Mouse (Mus musculus): Measurements from ENCODE around the gene Olfr918. TPM values are rescaled to one million over a fixed set of nuclear protein-coding genes. Genes with fewer than 3 reads are reported as not detected.
A peak's percentile ranks its signal among the peaks of the same experiment; 100 is the strongest.

Olfr918 gene
- not detected in 2 replicates for polyA plus RNA-seq (2014; fragmentation: Nextera tagmentation; extraction: Ambion mirVana)

DNA sequence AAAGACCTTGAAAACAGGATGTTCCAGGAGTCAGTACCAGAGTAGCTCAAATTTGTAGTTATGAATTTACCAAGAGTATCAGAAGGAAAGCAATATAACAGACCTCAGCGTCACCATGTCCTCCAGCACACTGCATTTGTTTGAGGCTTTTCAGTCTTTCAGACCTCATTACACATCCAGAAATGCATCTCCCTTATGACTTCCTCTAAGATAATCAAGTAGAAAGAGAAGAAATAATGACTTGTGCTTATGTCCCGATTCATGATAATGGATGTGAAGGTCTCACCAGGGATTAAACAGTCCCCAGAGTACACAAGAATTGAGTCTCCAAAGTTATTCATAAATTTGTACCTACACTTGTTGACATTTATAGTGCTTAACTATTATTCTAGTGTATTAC lies at the start of gene Olfr918:
TSS of gene Olfr918 (minus strand) at position 101 of the 400 bp plus-strand sequence.
- H3K36me3 ChIP-seq (ENCODE audit: control insufficient read depth, insufficient read depth, low read length), result no peaks in the 10 kb centered on the region
- H3K4me3 ChIP-seq (ENCODE audit: low read depth, low read length), result no peak within 1 kb of the TSS
- no peak within 1 kb of the TSS for H3K27ac ChIP-seq (replicated peaks; ENCODE audit: low read depth, low read length)
- ATAC-seq (ENCODE audit: low read depth) (no peak), DNase-seq (ENCODE audit: low spot score) (no peak)
- H3K4me1 ChIP-seq (ENCODE audit: control insufficient read depth, insufficient read depth, low read length), result no peaks in the 10 kb centered on the region
- H3K4me2 ChIP-seq (ENCODE audit: low read depth, low read length), result no peak within 1 kb of the TSS
- 80% methylated on average over 2 of the region's 2 CpGs for WGBS
- no peaks in the 10 kb centered on the region for H3K9me3 ChIP-seq (ENCODE audit: control insufficient read depth, low read length)
- H3K9ac ChIP-seq (ENCODE audit: low read depth, low read length), result no peak within 1 kb of the TSS
- no peaks in the 10 kb centered on the region for H3K27me3 ChIP-seq (replicated peaks; ENCODE audit: control insufficient read depth, insufficient read depth, low read length)

DNA sequence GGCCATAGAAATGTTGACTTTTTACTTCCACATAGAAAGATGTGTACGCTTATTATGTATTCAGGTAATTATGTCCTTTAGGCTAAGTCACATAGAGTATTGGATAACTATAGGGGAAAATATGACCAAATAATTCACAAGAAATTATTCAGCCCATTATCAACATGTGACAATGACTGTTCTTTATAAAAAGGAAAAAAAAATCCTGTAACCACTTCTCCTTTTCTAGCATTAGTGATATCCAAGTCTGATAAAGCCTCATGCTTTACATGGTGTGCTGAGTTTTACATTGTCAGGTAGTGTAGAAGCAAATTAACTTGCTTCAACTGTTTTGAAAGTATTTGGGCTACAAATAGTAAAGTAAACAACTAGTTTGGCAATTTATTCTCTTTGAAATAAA lies 49.6 kb upstream of the Olfr918 start:
- Histone ChIP-seq H3K4me1 (ENCODE audit: control insufficient read depth, insufficient read depth, low read length) (peaks cover 5% of the 10 kb centered on the region; the same call in 1 of the 2 replicates), H3K9ac (ENCODE audit: low read depth, low read length) (no peak overlapping the region), H3K27me3 (replicated peaks; ENCODE audit: control insufficient read depth, insufficient read depth, low read length) (no peaks in the 10 kb centered on the region), H3K4me2 (ENCODE audit: low read depth, low read length) (no peak overlapping the region), H3K27ac (replicated peaks; ENCODE audit: low read depth, low read length) (no peak overlapping the region), H3K9me3 (ENCODE audit: control insufficient read depth, low read length) (no peaks in the 10 kb centered on the region), H3K4me3 (ENCODE audit: low read depth, low read length) (no peak overlapping the region), H3K36me3 (ENCODE audit: control insufficient read depth, insufficient read depth, low read length) (peaks cover 43% of the 10 kb centered on the region; the same call in 1 of the 2 replicates)
- DNase-seq (ENCODE audit: low spot score) (no peak), ATAC-seq (ENCODE audit: low read depth) (no peak)
- WGBS, result 84% methylated on average over 1 of the region's 1 CpGs

DNA sequence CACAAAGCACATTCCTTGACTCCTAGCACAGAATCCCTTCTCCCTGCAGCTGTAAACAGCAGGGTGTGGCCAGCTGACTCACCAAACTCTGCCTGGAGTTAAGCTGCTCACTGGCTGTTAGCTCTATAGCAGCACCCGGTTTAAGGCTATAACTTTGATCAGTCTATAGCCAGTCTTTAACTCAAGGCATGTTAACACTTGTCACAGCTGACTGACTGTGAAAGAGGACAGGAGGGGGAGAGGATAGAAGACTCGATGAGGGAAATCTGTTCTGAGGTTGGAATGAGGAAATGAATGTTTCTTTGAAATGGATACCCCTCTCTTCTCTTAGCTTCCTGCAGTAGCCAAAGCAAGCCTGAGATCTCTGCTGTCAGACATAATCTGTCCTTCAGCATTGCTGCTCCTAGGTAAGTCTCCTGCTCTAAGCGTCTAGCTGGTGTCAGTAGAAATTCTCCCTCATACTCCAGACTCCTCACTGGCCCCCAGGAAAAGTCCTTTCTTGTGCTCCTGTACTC lies 44.6 kb upstream of the Olfr918 start:
- peak overlapping the region; percentile 56 for H3K9ac ChIP-seq (ENCODE audit: low read depth, low read length)
- peaks cover 5% of the 10 kb centered on the region; the same call in 1 of the 2 replicates for H3K4me1 ChIP-seq (ENCODE audit: control insufficient read depth, insufficient read depth, low read length)
- H3K9me3 ChIP-seq (ENCODE audit: control insufficient read depth, low read length), result no peaks in the 10 kb centered on the region
- H3K4me2 ChIP-seq (ENCODE audit: low read depth, low read length), result peak overlapping the region; percentile 63
- DNase-seq (ENCODE audit: low spot score), result peak; percentile 67
- H3K27me3 ChIP-seq (replicated peaks; ENCODE audit: control insufficient read depth, insufficient read depth, low read length), result no peaks in the 10 kb centered on the region
- peak; percentile 87 for ATAC-seq (ENCODE audit: low read depth)
- peak overlapping the region; percentile 75 for H3K27ac ChIP-seq (replicated peaks; ENCODE audit: low read depth, low read length)
- H3K36me3 ChIP-seq (ENCODE audit: control insufficient read depth, insufficient read depth, low read length), result peaks cover 11% of the 10 kb centered on the region; the same call in 1 of the 2 replicates
- H3K4me3 ChIP-seq (ENCODE audit: low read depth, low read length), result peak overlapping the region; percentile 47
- 3% methylated on average over 3 of the region's 3 CpGs for WGBS

DNA sequence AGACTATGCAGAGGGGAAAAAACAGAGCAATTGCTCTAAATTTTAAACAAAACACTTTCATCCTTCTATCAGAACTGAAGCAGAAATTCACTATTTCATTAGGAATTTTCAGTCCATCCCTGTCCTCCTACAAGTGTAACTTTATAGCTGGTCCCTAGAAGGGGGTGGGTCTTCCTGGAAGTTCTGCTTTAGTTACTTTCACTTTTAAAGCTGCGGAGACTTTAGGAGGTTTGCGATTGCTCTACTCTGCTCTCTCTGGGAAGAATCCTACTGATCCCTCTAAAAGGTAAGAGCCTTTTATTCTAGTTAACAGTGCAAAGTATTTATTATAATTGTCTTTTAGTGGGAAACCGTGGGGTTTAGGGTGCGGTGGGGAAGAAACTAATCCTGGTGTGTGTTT lies 43.7 kb upstream of the Olfr918 start, which contains the start of gene Vwa5a:
TSS of gene Vwa5a (plus strand) at position 167 of the 400 bp plus-strand sequence.
- DNase-seq (ENCODE audit: low spot score) (peak; percentile 91), ATAC-seq (ENCODE audit: low read depth) (peak; percentile 85)
- WGBS, result 0% methylated on average over 4 of the region's 4 CpGs

DNA sequence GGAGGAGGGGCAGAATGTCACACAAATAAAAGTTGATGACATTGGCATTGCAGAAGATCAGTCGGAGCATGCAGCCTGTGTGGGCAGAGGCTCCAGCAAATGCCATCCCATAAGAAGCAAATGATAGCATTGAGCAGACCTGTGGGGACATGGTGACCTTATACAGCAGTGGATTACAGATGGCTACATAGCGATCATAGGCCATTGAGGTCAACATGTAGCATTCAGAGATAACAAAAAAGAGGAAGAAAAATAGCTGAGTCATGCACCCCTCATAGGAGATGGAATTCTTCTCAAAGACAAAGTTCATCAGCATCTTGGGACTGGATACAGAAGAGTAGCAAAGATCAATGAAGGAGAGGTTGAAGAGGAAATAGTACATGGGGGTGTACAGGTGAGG lies 1.5 kb downstream of the Olfr918 start:
- WGBS, result 75% methylated on average over 2 of the region's 2 CpGs
- Histone ChIP-seq H3K27ac (replicated peaks; ENCODE audit: low read depth, low read length) (no peak overlapping the region), H3K9me3 (ENCODE audit: control insufficient read depth, low read length) (no peaks in the 10 kb centered on the region), H3K9ac (ENCODE audit: low read depth, low read length) (no peak overlapping the region), H3K4me2 (ENCODE audit: low read depth, low read length) (no peak overlapping the region), H3K27me3 (replicated peaks; ENCODE audit: control insufficient read depth, insufficient read depth, low read length) (no peaks in the 10 kb centered on the region), H3K4me1 (ENCODE audit: control insufficient read depth, insufficient read depth, low read length) (no peaks in the 10 kb centered on the region), H3K36me3 (ENCODE audit: control insufficient read depth, insufficient read depth, low read length) (no peaks in the 10 kb centered on the region), H3K4me3 (ENCODE audit: low read depth, low read length) (no peak overlapping the region)
- ATAC-seq (ENCODE audit: low read depth), result no peak
- no peak for DNase-seq (ENCODE audit: low spot score)

More for the DNA sequence above, 43.7 kb upstream of the Olfr918 start, which contains the start of gene Vwa5a:
- H3K4me1 ChIP-seq (ENCODE audit: control insufficient read depth, insufficient read depth, low read length), result peaks cover 5% of the 10 kb centered on the region; the same call in 1 of the 2 replicates
- peak within 1 kb of the TSS; percentile 47 for H3K4me3 ChIP-seq (ENCODE audit: low read depth, low read length)
- H3K9ac ChIP-seq (ENCODE audit: low read depth, low read length), result peak within 1 kb of the TSS; percentile 56
- H3K4me2 ChIP-seq (ENCODE audit: low read depth, low read length), result peak within 1 kb of the TSS; percentile 63
- H3K9me3 ChIP-seq (ENCODE audit: control insufficient read depth, low read length), result no peaks in the 10 kb centered on the region
- no peaks in the 10 kb centered on the region for H3K27me3 ChIP-seq (replicated peaks; ENCODE audit: control insufficient read depth, insufficient read depth, low read length)
- H3K36me3 ChIP-seq (ENCODE audit: control insufficient read depth, insufficient read depth, low read length), result 0 out of 2 replicates have a peak, but pooled peaks cover 3% of the 10 kb centered on the region
- peak within 1 kb of the TSS; percentile 75 for H3K27ac ChIP-seq (replicated peaks; ENCODE audit: low read depth, low read length)

DNA sequence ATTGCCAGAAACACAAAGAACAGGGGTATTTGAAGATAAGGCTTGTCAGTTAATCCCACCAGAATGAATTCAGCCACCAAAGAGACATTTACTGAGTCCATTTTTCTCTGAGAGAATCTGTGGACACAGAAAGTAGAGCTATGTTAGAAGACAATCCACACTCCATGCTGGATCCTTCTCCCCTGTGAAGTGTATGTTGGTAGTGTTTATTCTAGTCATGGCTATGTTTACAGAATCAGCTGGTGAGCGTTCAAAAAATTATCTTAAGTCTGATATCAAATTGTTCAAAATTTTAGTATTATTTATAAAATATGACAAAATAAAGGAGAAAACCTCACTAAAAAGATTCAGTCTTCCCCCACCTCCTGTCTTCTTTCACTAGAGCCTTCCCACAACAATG lies 8.7 kb downstream of the Olfr918 start, which contains the start of gene Olfr917:
TSS of gene Olfr917 (minus strand) at position 101 of the 400 bp plus-strand sequence.
- no peak within 1 kb of the TSS for H3K4me3 ChIP-seq (ENCODE audit: low read depth, low read length)
- H3K9ac ChIP-seq (ENCODE audit: low read depth, low read length), result no peak within 1 kb of the TSS
- H3K4me1 ChIP-seq (ENCODE audit: control insufficient read depth, insufficient read depth, low read length), result no peaks in the 10 kb centered on the region
- 80% methylated on average over 1 of the region's 1 CpGs for WGBS
- H3K27me3 ChIP-seq (replicated peaks; ENCODE audit: control insufficient read depth, insufficient read depth, low read length), result no peaks in the 10 kb centered on the region
- ATAC-seq (ENCODE audit: low read depth) (no peak), DNase-seq (ENCODE audit: low spot score) (no peak)
- H3K4me2 ChIP-seq (ENCODE audit: low read depth, low read length), result no peak within 1 kb of the TSS
- H3K9me3 ChIP-seq (ENCODE audit: control insufficient read depth, low read length), result no peaks in the 10 kb centered on the region
- no peaks in the 10 kb centered on the region for H3K36me3 ChIP-seq (ENCODE audit: control insufficient read depth, insufficient read depth, low read length)
- no peak within 1 kb of the TSS for H3K27ac ChIP-seq (replicated peaks; ENCODE audit: low read depth, low read length)

DNA sequence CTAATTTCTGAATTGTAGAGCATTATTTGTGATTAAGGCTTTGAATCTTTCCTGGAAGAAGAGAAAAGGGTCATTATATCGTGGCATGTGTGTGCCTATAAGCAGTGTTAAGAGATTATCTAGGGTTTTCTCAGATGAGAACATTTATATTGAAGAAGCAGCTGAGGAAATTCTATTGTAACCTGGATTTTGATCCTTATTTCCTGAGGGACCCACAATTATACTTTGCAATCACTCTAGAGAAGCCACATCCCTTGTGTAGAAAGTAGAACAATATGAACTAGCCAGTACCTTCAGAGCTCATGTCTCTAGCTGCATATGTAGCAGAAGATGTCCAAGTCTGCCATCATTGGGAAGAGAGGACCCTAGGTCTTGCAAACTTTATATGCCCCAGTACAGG lies 14.6 kb downstream of the Olfr918 start, which contains the start of gene Olfr916:
TSS of gene Olfr916 (minus strand) at position 101 of the 400 bp plus-strand sequence.
- Histone ChIP-seq H3K27me3 (replicated peaks; ENCODE audit: control insufficient read depth, insufficient read depth, low read length) (no peaks in the 10 kb centered on the region), H3K36me3 (ENCODE audit: control insufficient read depth, insufficient read depth, low read length) (no peaks in the 10 kb centered on the region), H3K4me2 (ENCODE audit: low read depth, low read length) (no peak within 1 kb of the TSS), H3K4me3 (ENCODE audit: low read depth, low read length) (no peak within 1 kb of the TSS), H3K9ac (ENCODE audit: low read depth, low read length) (no peak within 1 kb of the TSS), H3K9me3 (ENCODE audit: control insufficient read depth, low read length) (no peaks in the 10 kb centered on the region), H3K4me1 (ENCODE audit: control insufficient read depth, insufficient read depth, low read length) (no peaks in the 10 kb centered on the region), H3K27ac (replicated peaks; ENCODE audit: low read depth, low read length) (no peak within 1 kb of the TSS)
- WGBS, result 73% methylated on average over 1 of the region's 1 CpGs
- DNase-seq (ENCODE audit: low spot score) (no peak), ATAC-seq (ENCODE audit: low read depth) (no peak)

DNA sequence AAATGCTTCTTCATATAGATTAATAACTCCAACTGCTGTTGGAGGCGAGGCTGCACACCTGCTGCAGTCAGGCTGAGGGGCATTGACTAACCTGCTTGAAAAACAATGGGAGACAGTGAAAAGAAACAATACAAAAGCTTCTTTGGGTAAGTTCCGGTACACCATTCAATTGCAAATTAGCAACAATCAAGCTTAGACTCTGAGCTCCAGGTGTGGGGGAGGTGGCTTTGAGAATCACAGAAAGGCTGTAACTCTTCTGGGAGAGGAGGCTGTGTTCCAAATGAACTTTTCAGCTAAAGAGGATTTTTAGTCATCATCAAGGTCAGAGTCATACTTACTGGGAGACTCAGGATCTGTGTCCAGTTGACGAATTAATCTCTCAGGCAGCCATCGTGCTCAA lies 42.0 kb downstream of the Olfr918 start:
- H3K9ac ChIP-seq (ENCODE audit: low read depth, low read length), result no peak overlapping the region
- H3K27me3 ChIP-seq (replicated peaks; ENCODE audit: control insufficient read depth, insufficient read depth, low read length), result no peaks in the 10 kb centered on the region
- 78% methylated on average over 4 of the region's 4 CpGs for WGBS
- ATAC-seq (ENCODE audit: low read depth), result no peak
- no peak overlapping the region for H3K4me3 ChIP-seq (ENCODE audit: low read depth, low read length)
- no peaks in the 10 kb centered on the region for H3K9me3 ChIP-seq (ENCODE audit: control insufficient read depth, low read length)
- H3K27ac ChIP-seq (replicated peaks; ENCODE audit: low read depth, low read length), result no peak overlapping the region
- no peak overlapping the region for H3K4me2 ChIP-seq (ENCODE audit: low read depth, low read length)
- DNase-seq (ENCODE audit: low spot score), result no peak
- no peaks in the 10 kb centered on the region for H3K36me3 ChIP-seq (ENCODE audit: control insufficient read depth, insufficient read depth, low read length)
- no peaks in the 10 kb centered on the region for H3K4me1 ChIP-seq (ENCODE audit: control insufficient read depth, insufficient read depth, low read length)

Measured in embryonic facial prominence, embryonic 14.5 days (tissue).